Mouse (Mus musculus): ENCODE data around the gene Ccdc24. TPM values are rescaled to one million over a fixed set of nuclear protein-coding genes. Genes with fewer than 3 reads are reported as not detected.

The Ccdc24 gene
- polyA plus RNA-seq, 1 experiment from 2014 or later = 1.9 TPM

- Histone ChIP-seq H3K9me3 (ENCODE audit: control insufficient read depth, low read length) (no peaks in the 10 kb centered on the region), H3K9ac (ENCODE audit: low read length) (no peak overlapping the region), H3K4me1 (replicated peaks; ENCODE audit: control insufficient read depth, insufficient read depth, low read length) (no peaks in the 10 kb centered on the region), H3K4me3 (ENCODE audit: low read depth, low read length) (no peak overlapping the region), H3K4me2 (ENCODE audit: low read length) (no peak overlapping the region), H3K27ac (ENCODE audit: low read depth) (no peak overlapping the region), H3K27me3 (replicated peaks; ENCODE audit: control insufficient read depth, insufficient read depth, low read length) (no peaks in the 10 kb centered on the region), H3K36me3 (ENCODE audit: control insufficient read depth, insufficient read depth, low read length) (peaks cover 12% of the 10 kb centered on the region)
- ATAC-seq (replicated peaks; ENCODE audit: low FRiP score, low TSS enrichment, low read depth) = no peak
- no peak for DNase-seq (ENCODE audit: low spot score)
- 58% methylated on average over 2 of the region's 2 CpGs for WGBS
These were observed 25.3 kb downstream of the Ccdc24 start for GRCm38 (mm10) chr4:117847011-117847410.

GRCm38 (mm10) chr4:117846261-117846660, 26.1 kb downstream of the Ccdc24 start:
- Histone ChIP-seq H3K4me1 (replicated peaks; ENCODE audit: control insufficient read depth, insufficient read depth, low read length) (no peaks in the 10 kb centered on the region), H3K27ac (ENCODE audit: low read depth) (no peak overlapping the region), H3K27me3 (replicated peaks; ENCODE audit: control insufficient read depth, insufficient read depth, low read length) (no peaks in the 10 kb centered on the region), H3K4me3 (ENCODE audit: low read depth, low read length) (no peak overlapping the region), H3K9ac (ENCODE audit: low read length) (no peak overlapping the region), H3K9me3 (ENCODE audit: control insufficient read depth, low read length) (no peaks in the 10 kb centered on the region), H3K4me2 (ENCODE audit: low read length) (no peak overlapping the region), H3K36me3 (ENCODE audit: control insufficient read depth, insufficient read depth, low read length) (peaks cover 12% of the 10 kb centered on the region)
- ATAC-seq (replicated peaks; ENCODE audit: low FRiP score, low TSS enrichment, low read depth) (no peak), DNase-seq (ENCODE audit: low spot score) (no peak)
- WGBS = 95% methylated on average over 4 of the region's 4 CpGs

- 85% methylated on average over 11 of the region's 11 CpGs for WGBS
- DNase-seq (ENCODE audit: low spot score) = no peak
- peaks cover 12% of the 10 kb centered on the region for H3K36me3 ChIP-seq (ENCODE audit: control insufficient read depth, insufficient read depth, low read length)
These were observed 27.0 kb downstream of the Ccdc24 start for GRCm38 (mm10) chr4:117845316-117845715.

GRCm38 (mm10) chr4:117844467-117844866, 27.9 kb downstream of the Ccdc24 start:
- DNase-seq (ENCODE audit: low spot score) = no peak
- 77% methylated on average over 5 of the region's 5 CpGs for WGBS
- H3K36me3 ChIP-seq (ENCODE audit: control insufficient read depth, insufficient read depth, low read length) = peaks cover 12% of the 10 kb centered on the region

More at GRCm38 (mm10) chr4:117845316-117845715, 27.0 kb downstream of the Ccdc24 start:
- no peak overlapping the region for H3K9ac ChIP-seq (ENCODE audit: low read length)
- H3K4me3 ChIP-seq (ENCODE audit: low read depth, low read length) = no peak overlapping the region
- no peaks in the 10 kb centered on the region for H3K4me1 ChIP-seq (replicated peaks; ENCODE audit: control insufficient read depth, insufficient read depth, low read length)
- no peaks in the 10 kb centered on the region for H3K9me3 ChIP-seq (ENCODE audit: control insufficient read depth, low read length)
- H3K4me2 ChIP-seq (ENCODE audit: low read length) = no peak overlapping the region
- H3K27ac ChIP-seq (ENCODE audit: low read depth) = no peak overlapping the region
- no peaks in the 10 kb centered on the region for H3K27me3 ChIP-seq (replicated peaks; ENCODE audit: control insufficient read depth, insufficient read depth, low read length)
- no peak for ATAC-seq (replicated peaks; ENCODE audit: low FRiP score, low TSS enrichment, low read depth)

GRCm38 (mm10) chr4:117843101-117843500, 29.3 kb downstream of the Ccdc24 start:
- no peaks in the 10 kb centered on the region for H3K27me3 ChIP-seq (replicated peaks; ENCODE audit: control insufficient read depth, insufficient read depth, low read length)
- no peak overlapping the region for H3K4me2 ChIP-seq (ENCODE audit: low read length)
- 88% methylated on average over 5 of the region's 5 CpGs for WGBS
- ATAC-seq (replicated peaks; ENCODE audit: low FRiP score, low TSS enrichment, low read depth) (no peak), DNase-seq (ENCODE audit: low spot score) (no peak)
- H3K9ac ChIP-seq (ENCODE audit: low read length) = no peak overlapping the region
- peaks cover 12% of the 10 kb centered on the region for H3K36me3 ChIP-seq (ENCODE audit: control insufficient read depth, insufficient read depth, low read length)
- no peak overlapping the region for H3K4me3 ChIP-seq (ENCODE audit: low read depth, low read length)
- H3K27ac ChIP-seq (ENCODE audit: low read depth) = no peak overlapping the region
- no peaks in the 10 kb centered on the region for H3K9me3 ChIP-seq (ENCODE audit: control insufficient read depth, low read length)
- no peaks in the 10 kb centered on the region for H3K4me1 ChIP-seq (replicated peaks; ENCODE audit: control insufficient read depth, insufficient read depth, low read length)

More at GRCm38 (mm10) chr4:117844467-117844866, 27.9 kb downstream of the Ccdc24 start:
- no peak overlapping the region for H3K9ac ChIP-seq (ENCODE audit: low read length)
- no peak overlapping the region for H3K4me3 ChIP-seq (ENCODE audit: low read depth, low read length)
- no peaks in the 10 kb centered on the region for H3K27me3 ChIP-seq (replicated peaks; ENCODE audit: control insufficient read depth, insufficient read depth, low read length)
- H3K4me2 ChIP-seq (ENCODE audit: low read length) = no peak overlapping the region
- H3K27ac ChIP-seq (ENCODE audit: low read depth) = no peak overlapping the region
- no peaks in the 10 kb centered on the region for H3K4me1 ChIP-seq (replicated peaks; ENCODE audit: control insufficient read depth, insufficient read depth, low read length)
- H3K9me3 ChIP-seq (ENCODE audit: control insufficient read depth, low read length) = no peaks in the 10 kb centered on the region
- ATAC-seq (replicated peaks; ENCODE audit: low FRiP score, low TSS enrichment, low read depth) = no peak

- H3K4me2 ChIP-seq (ENCODE audit: low read length) = no peak overlapping the region
- WGBS = 65% methylated on average over 3 of the region's 3 CpGs
- H3K4me1 ChIP-seq (replicated peaks; ENCODE audit: control insufficient read depth, insufficient read depth, low read length) = no peaks in the 10 kb centered on the region
- no peak overlapping the region for H3K27ac ChIP-seq (ENCODE audit: low read depth)
- no peak overlapping the region for H3K9ac ChIP-seq (ENCODE audit: low read length)
- no peaks in the 10 kb centered on the region for H3K9me3 ChIP-seq (ENCODE audit: control insufficient read depth, low read length)
- DNase-seq (ENCODE audit: low spot score) = no peak
- H3K4me3 ChIP-seq (ENCODE audit: low read depth, low read length) = no peak overlapping the region
- ATAC-seq (replicated peaks; ENCODE audit: low FRiP score, low TSS enrichment, low read depth) = no peak
- H3K36me3 ChIP-seq (ENCODE audit: control insufficient read depth, insufficient read depth, low read length) = peaks cover 10% of the 10 kb centered on the region
- no peaks in the 10 kb centered on the region for H3K27me3 ChIP-seq (replicated peaks; ENCODE audit: control insufficient read depth, insufficient read depth, low read length)
These were observed 30.8 kb downstream of the Ccdc24 start for GRCm38 (mm10) chr4:117841566-117841965.

- no peaks in the 10 kb centered on the region for H3K9me3 ChIP-seq (ENCODE audit: control insufficient read depth, low read length)
- no peaks in the 10 kb centered on the region for H3K4me1 ChIP-seq (replicated peaks; ENCODE audit: control insufficient read depth, insufficient read depth, low read length)
- H3K27ac ChIP-seq (ENCODE audit: low read depth) = no peak overlapping the region
- H3K27me3 ChIP-seq (replicated peaks; ENCODE audit: control insufficient read depth, insufficient read depth, low read length) = no peaks in the 10 kb centered on the region
- H3K9ac ChIP-seq (ENCODE audit: low read length) = no peak overlapping the region
- ATAC-seq (replicated peaks; ENCODE audit: low FRiP score, low TSS enrichment, low read depth) = no peak
- no peak for DNase-seq (ENCODE audit: low spot score)
- no peak overlapping the region for H3K4me2 ChIP-seq (ENCODE audit: low read length)
- 92% methylated on average over 5 of the region's 5 CpGs for WGBS
- H3K36me3 ChIP-seq (ENCODE audit: control insufficient read depth, insufficient read depth, low read length) = peaks cover 2% of the 10 kb centered on the region
- H3K4me3 ChIP-seq (ENCODE audit: low read depth, low read length) = no peak overlapping the region
These were observed 31.5 kb downstream of the Ccdc24 start for GRCm38 (mm10) chr4:117840821-117841220.

- H3K36me3 ChIP-seq (ENCODE audit: control insufficient read depth, insufficient read depth, low read length) = no peaks in the 10 kb centered on the region
- no peak overlapping the region for H3K4me3 ChIP-seq (ENCODE audit: low read depth, low read length)
- no peaks in the 10 kb centered on the region for H3K27me3 ChIP-seq (replicated peaks; ENCODE audit: control insufficient read depth, insufficient read depth, low read length)
- DNase-seq (ENCODE audit: low spot score) (no peak), ATAC-seq (replicated peaks; ENCODE audit: low FRiP score, low TSS enrichment, low read depth) (no peak)
- no peak overlapping the region for H3K4me2 ChIP-seq (ENCODE audit: low read length)
- no peak overlapping the region for H3K9ac ChIP-seq (ENCODE audit: low read length)
- H3K27ac ChIP-seq (ENCODE audit: low read depth) = no peak overlapping the region
- no peaks in the 10 kb centered on the region for H3K9me3 ChIP-seq (ENCODE audit: control insufficient read depth, low read length)
- 80% methylated on average over 6 of the region's 6 CpGs for WGBS
- peaks cover 5% of the 10 kb centered on the region for H3K4me1 ChIP-seq (replicated peaks; ENCODE audit: control insufficient read depth, insufficient read depth, low read length)
These were observed 33.0 kb downstream of the Ccdc24 start for GRCm38 (mm10) chr4:117839366-117839765.

GRCm38 (mm10) chr4:117837271-117837670, 35.1 kb downstream of the Ccdc24 start:
- Histone ChIP-seq H3K4me2 (ENCODE audit: low read length) (peak overlapping the region; percentile 77; the same call in 1 of the 2 replicates), H3K4me1 (replicated peaks; ENCODE audit: control insufficient read depth, insufficient read depth, low read length) (peaks cover 5% of the 10 kb centered on the region), H3K27ac (ENCODE audit: low read depth) (no peak overlapping the region), H3K9ac (ENCODE audit: low read length) (no peak overlapping the region), H3K9me3 (ENCODE audit: control insufficient read depth, low read length) (no peaks in the 10 kb centered on the region), H3K4me3 (ENCODE audit: low read depth, low read length) (no peak overlapping the region), H3K27me3 (replicated peaks; ENCODE audit: control insufficient read depth, insufficient read depth, low read length) (no peaks in the 10 kb centered on the region), H3K36me3 (ENCODE audit: control insufficient read depth, insufficient read depth, low read length) (no peaks in the 10 kb centered on the region)
- no peak for ATAC-seq (replicated peaks; ENCODE audit: low FRiP score, low TSS enrichment, low read depth)
- DNase-seq (ENCODE audit: low spot score) = no peak
- 66% methylated on average over 4 of the region's 4 CpGs for WGBS
